8 mouse cellular contexts compared by ENCODE assay signal in the genomic region with DNA sequence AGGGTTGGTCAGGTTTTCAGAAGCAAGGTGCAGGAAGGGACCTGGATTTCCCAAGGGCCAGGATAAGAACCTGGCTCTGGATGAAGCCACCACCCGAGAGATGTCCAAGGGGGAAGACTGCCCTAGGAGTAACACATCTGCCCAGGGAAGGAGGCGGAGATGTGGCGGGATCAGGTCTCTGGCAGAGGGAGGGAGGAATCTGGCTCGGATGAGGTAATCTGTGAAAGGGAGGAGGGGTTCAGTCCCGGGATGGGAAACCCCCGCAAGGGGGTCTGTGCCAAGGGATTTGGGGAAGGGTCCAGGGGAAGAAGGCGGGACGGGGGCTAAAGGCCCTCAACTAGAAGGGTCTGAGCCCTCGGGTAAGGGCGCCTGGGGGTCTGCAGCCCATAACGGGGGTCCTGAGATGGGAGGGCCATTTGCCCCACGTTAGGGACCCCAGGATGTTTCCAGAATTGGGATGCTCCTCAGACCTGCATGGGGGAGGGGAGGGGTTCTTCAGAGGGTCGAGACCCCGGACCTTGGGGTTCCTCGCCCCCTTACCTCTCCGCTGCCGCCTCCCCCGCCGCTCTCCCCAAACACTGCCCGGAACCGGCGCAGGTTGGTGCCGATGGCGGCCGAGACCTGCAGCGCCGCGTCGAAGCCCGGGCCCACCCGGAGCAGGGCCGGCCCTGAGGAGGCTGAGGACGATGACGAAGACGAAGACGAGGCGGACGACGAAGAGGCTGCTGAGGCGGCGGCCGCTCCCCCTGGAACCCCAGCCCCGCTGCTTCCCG. TPM values are rescaled to one million over a fixed set of nuclear protein-coding genes. Genes with fewer than 3 reads are reported as not detected.
DNase-seq lines count a peak whose midpoint lies in the region; ATAC-seq and TF ChIP-seq lines count a peak whose summit lies in the region.

No protein-coding gene starts in this region.

- H3K4me2 ChIP-seq in embryonic facial prominence, embryonic 11.5 days (ENCODE audit: low read depth, low read length): peak overlapping the region; percentile 95
- H3K4me2 ChIP-seq in limb, embryonic 14.5 days (replicated peaks; ENCODE audit: low read depth, low read length, severe bottlenecking): peak overlapping the region; percentile 84
- H3K4me2 ChIP-seq in midbrain, postnatal 0 days (ENCODE audit: low read depth, low read length, poor library complexity, severe bottlenecking): peak overlapping the region; percentile 90

- no peak for TF ChIP-seq POLR2A in limb, embryonic 14.5 days (IDR thresholded peaks at IDR 0.05; ENCODE audit: borderline replicate concordance, extremely low read depth, insufficient read depth, insufficient read length)

- peak; percentile 10; the same call in 1 of the 2 replicates for ATAC-seq in embryonic facial prominence, embryonic 11.5 days (replicated peaks; ENCODE audit: insufficient number of reproducible peaks, low FRiP score, low TSS enrichment, low read depth)
- peak; percentile 0; the same call in 1 of the 2 replicates for ATAC-seq in limb, embryonic 14.5 days (ENCODE audit: low FRiP score, low read depth)
- peak; percentile 8; the same call in 1 of the 2 replicates for ATAC-seq in midbrain, postnatal 0 days (ENCODE audit: low FRiP score)

- DNase-seq in left cerebral cortex, postnatal 14 days (ENCODE audit: low spot score in 2 of 2): peak; percentile 25 to 33
- no peak for DNase-seq in left cerebral cortex, adult 11 months (ENCODE audit: low spot score)
- peak; percentile 3 for DNase-seq in T-cell, adult 2 months (ENCODE audit: low spot score)
- peak; percentile 48 for DNase-seq in embryonic facial prominence, embryonic 11.5 days (ENCODE audit: low spot score)
- peak; percentile 8 to 13 for DNase-seq in heart, postnatal 14 days
- DNase-seq in limb, embryonic 14.5 days (ENCODE audit: low spot score): no peak
- DNase-seq in midbrain, postnatal 0 days (ENCODE audit: low spot score): peak; percentile 30
- peak; percentile 23 for DNase-seq in urinary bladder, postnatal 25 days (ENCODE audit: low spot score)

- intact Hi-C loops in left cerebral cortex, postnatal 14 days (cut with DNase I): loop anchor here (5.0 kb wide), 2 partner anchors 42 to 43 kb away; partner anchors contain the start of gene Atp5l
- intact Hi-C loops in heart, postnatal 14 days (cut with DNase I): loop anchor here (2.0 kb wide), 2 partner anchors 34 to 44 kb away; no protein-coding TSS in a partner anchor

- WGBS in embryonic facial prominence, embryonic 11.5 days: 0% methylated on average over 40 of the region's 44 CpGs
- 0% methylated on average over 22 of the region's 44 CpGs for WGBS in limb, embryonic 14.5 days
- WGBS in midbrain, postnatal 0 days: under 1% methylated on average over 41 of the region's 44 CpGs

- H3K27me3 ChIP-seq in embryonic facial prominence, embryonic 11.5 days (ENCODE audit: control insufficient read depth, insufficient read depth, low read length): no peaks in the 10 kb centered on the region
- no peaks in the 10 kb centered on the region for H3K27me3 ChIP-seq in limb, embryonic 14.5 days (ENCODE audit: control insufficient read depth, insufficient read depth, low read length)
- no peaks in the 10 kb centered on the region for H3K27me3 ChIP-seq in midbrain, postnatal 0 days (ENCODE audit: insufficient read depth, low read length)

- peak overlapping the region; percentile 89 for H3K27ac ChIP-seq in embryonic facial prominence, embryonic 11.5 days (replicated peaks; ENCODE audit: low read depth, low read length)
- peak overlapping the region; percentile 97 for H3K27ac ChIP-seq in limb, embryonic 14.5 days (replicated peaks; ENCODE audit: low read depth, low read length)
- peak overlapping the region; percentile 99 for H3K27ac ChIP-seq in midbrain, postnatal 0 days (ENCODE audit: low read depth, low read length)

- H3K4me1 ChIP-seq in embryonic facial prominence, embryonic 11.5 days (ENCODE audit: control insufficient read depth, insufficient read depth, low read length): peaks cover 5% of the 10 kb centered on the region
- H3K4me1 ChIP-seq in limb, embryonic 14.5 days (ENCODE audit: control insufficient read depth, insufficient read depth, low read length): peaks cover 32% of the 10 kb centered on the region
- H3K4me1 ChIP-seq in midbrain, postnatal 0 days (ENCODE audit: insufficient read depth, low read length): peaks cover 17% of the 10 kb centered on the region

- H3K9ac ChIP-seq in embryonic facial prominence, embryonic 11.5 days (replicated peaks; ENCODE audit: low read length): peak overlapping the region; percentile 97
- peak overlapping the region; percentile 89 for H3K9ac ChIP-seq in limb, embryonic 14.5 days (ENCODE audit: low read depth, low read length, severe bottlenecking)
- H3K9ac ChIP-seq in midbrain, postnatal 0 days (replicated peaks; ENCODE audit: low read length, poor library complexity, severe bottlenecking): peak overlapping the region; percentile 99

- no peak for TF ChIP-seq CTCF in midbrain, postnatal 0 days (IDR thresholded peaks at IDR 0.05)

- no peaks in the 10 kb centered on the region for H3K9me3 ChIP-seq in embryonic facial prominence, embryonic 11.5 days (replicated peaks; ENCODE audit: control insufficient read depth, low read length)
- no peaks in the 10 kb centered on the region for H3K9me3 ChIP-seq in limb, embryonic 14.5 days (ENCODE audit: control insufficient read depth, low read length)
- H3K9me3 ChIP-seq in midbrain, postnatal 0 days (ENCODE audit: low read length): no peaks in the 10 kb centered on the region

- H3K36me3 ChIP-seq in embryonic facial prominence, embryonic 11.5 days (replicated peaks; ENCODE audit: control insufficient read depth, insufficient read depth, low read depth, low read length): no peaks in the 10 kb centered on the region
- peaks cover 9% of the 10 kb centered on the region for H3K36me3 ChIP-seq in limb, embryonic 14.5 days (ENCODE audit: control insufficient read depth, insufficient read depth, low read length)
- H3K36me3 ChIP-seq in midbrain, postnatal 0 days (ENCODE audit: insufficient read depth, low read length): no peaks in the 10 kb centered on the region

- peak overlapping the region; percentile 93 for H3K4me3 ChIP-seq in embryonic facial prominence, embryonic 11.5 days (ENCODE audit: low read depth, low read length)
- peak overlapping the region; percentile 77 for H3K4me3 ChIP-seq in limb, embryonic 14.5 days (replicated peaks; ENCODE audit: low read length)
- H3K4me3 ChIP-seq in midbrain, postnatal 0 days (ENCODE audit: low read depth, low read length): peak overlapping the region; percentile 96

RNA-seq across cellular contexts. Expression of gene Kmt2a, which starts 0.6 kb away (rescaled TPM):
- 10 to 100 TPM; 44.2 to 54.4 TPM for total RNA-seq in left cerebral cortex, postnatal 14 days (2021)
- 9.8 and 12.2 TPM in 2 replicates for polyA plus RNA-seq in embryonic facial prominence, embryonic 11.5 days (2014; fragmentation: Nextera tagmentation; extraction: Ambion mirVana)
- 10 to 100 TPM; 29.2 to 31.5 TPM for total RNA-seq in heart, postnatal 14 days (2021)
- 21.7 and 28.3 TPM in 2 replicates for polyA plus RNA-seq in limb, embryonic 14.5 days (2012; rRNA removed)
- 16.8 and 18.9 TPM in 2 replicates for polyA plus RNA-seq in limb, embryonic 14.5 days (2014; fragmentation: Nextera tagmentation; extraction: Ambion mirVana)
- 27.8 and 28.0 TPM in 2 replicates for total RNA-seq in midbrain, postnatal 0 days (2014; rRNA removed)
- 14.0 and 20.0 TPM in 2 replicates for polyA plus RNA-seq in midbrain, postnatal 0 days (2015; fragmentation: Nextera tagmentation; extraction: Ambion mirVana)

RNA-seq across cellular contexts. Expression of gene Atp5l, which starts 40.0 kb away (rescaled TPM):
- 100 to 1,000 TPM; 372 to 384 TPM for total RNA-seq in left cerebral cortex, postnatal 14 days (2021)
- 572 and 583 TPM in 2 replicates for polyA plus RNA-seq in embryonic facial prominence, embryonic 11.5 days (2014; fragmentation: Nextera tagmentation; extraction: Ambion mirVana)
- 1,000 to 10,000 TPM; 1,504 to 1,510 TPM for total RNA-seq in heart, postnatal 14 days (2021)
- polyA plus RNA-seq in limb, embryonic 14.5 days (2012; rRNA removed): 477 and 525 TPM in 2 replicates
- polyA plus RNA-seq in limb, embryonic 14.5 days (2014; fragmentation: Nextera tagmentation; extraction: Ambion mirVana): 663 and 764 TPM in 2 replicates
- total RNA-seq in midbrain, postnatal 0 days (2014; rRNA removed): 204 and 253 TPM in 2 replicates
- polyA plus RNA-seq in midbrain, postnatal 0 days (2015; fragmentation: Nextera tagmentation; extraction: Ambion mirVana): 870 and 874 TPM in 2 replicates

Comparison
In these comparisons a context has a peak if more than half of its experiments do, and no peak if none do; other contexts are left out.
1. DNase-seq: peak in left cerebral cortex, postnatal 14 days (2 of 2), T-cell, adult 2 months (single experiment), embryonic facial prominence, embryonic 11.5 days (single experiment), heart, postnatal 14 days (2 of 2), midbrain, postnatal 0 days (single experiment) and urinary bladder, postnatal 25 days (single experiment); none in left cerebral cortex, adult 11 months (single experiment) and limb, embryonic 14.5 days (single experiment).
2. Peak in every context shown above with its lines, with median percentiles within 50 percentile points of each other: ATAC-seq, H3K27ac ChIP-seq, H3K4me2 ChIP-seq, H3K4me3 ChIP-seq and H3K9ac ChIP-seq.